Mouse (Mus musculus) liver, postnatal 0 days (tissue): ENCODE results near the gene Moxd1.

Experiments used
- CTCF ChIP-seq: sonication (generic); IDR thresholded peaks from 2 replicates; pipeline ENCODE4 v1.5.1; 2016; ENCODE audit warnings: antibody characterized with exemption, low read depth
- EP300 ChIP-seq: IDR thresholded peaks from 2 replicates; pipeline ENCODE4 v1.6.1; 2016; ENCODE audit warnings: antibody characterized with exemption, low read depth, mild to moderate bottlenecking

- TF ChIP-seq CTCF (no peak), EP300 (no peak)
These were observed 23.2 kb upstream of the Moxd1 start for GRCm38 (mm10) chr10:24200099-24200498.
